Mouse (Mus musculus): ENCODE measurements around the gene Treml1.

GRCm38 (mm10) chr17:48372987-48373386 lies 13.3 kb downstream of the Treml1 start:
- no peak for TF ChIP-seq POLR2A (IDR thresholded peaks at IDR 0.05; ENCODE audit: borderline replicate concordance, extremely low read depth, low read depth, low read length)
- TF ChIP-seq CTCF (IDR thresholded peaks at IDR 0.05; ENCODE audit: insufficient read depth, low read length): no peak

All from lung, adult 2 months (tissue).